Mouse (Mus musculus) ovary, postnatal 36 days (tissue): ENCODE data around the gene Rph3al.

Experiments used
- DNase-seq: peaks from one replicate; pipeline ENCODE4 v3.0.0; 2022; ENCODE audit warnings: low spot score, mixed read lengths

Gene Rph3al

DNA sequence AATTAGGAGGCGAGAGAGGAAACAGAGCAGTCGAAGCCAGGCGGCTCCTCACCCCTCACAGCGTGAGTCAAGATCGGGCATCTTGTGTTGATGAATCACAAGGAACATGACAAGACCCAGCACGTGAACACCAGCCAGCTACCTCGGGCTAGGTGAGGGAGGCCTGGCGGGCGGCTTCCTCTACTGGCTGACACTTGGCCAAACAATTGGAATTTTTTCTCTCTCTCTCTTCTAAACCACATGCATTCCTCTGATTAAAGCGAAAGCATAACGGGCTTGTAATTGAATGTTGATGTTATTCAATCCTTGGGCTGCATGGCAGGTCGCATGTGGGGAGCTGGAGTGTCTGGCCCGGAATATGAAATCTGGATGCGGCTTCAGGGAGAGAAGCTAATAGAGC is 77.0 kb downstream of the Rph3al start:
- no peak for DNase-seq

- DNase-seq, result no peak
Observed at GRCm38 (mm10) chr11:75859460-75859859, 78.8 kb downstream of the Rph3al start.

GRCm38 (mm10) chr11:75858975-75859374 is 79.3 kb downstream of the Rph3al start:
- DNase-seq, result no peak

- DNase-seq, result no peak
Observed at GRCm38 (mm10) chr11:75857781-75858180, 80.4 kb downstream of the Rph3al start.

DNA sequence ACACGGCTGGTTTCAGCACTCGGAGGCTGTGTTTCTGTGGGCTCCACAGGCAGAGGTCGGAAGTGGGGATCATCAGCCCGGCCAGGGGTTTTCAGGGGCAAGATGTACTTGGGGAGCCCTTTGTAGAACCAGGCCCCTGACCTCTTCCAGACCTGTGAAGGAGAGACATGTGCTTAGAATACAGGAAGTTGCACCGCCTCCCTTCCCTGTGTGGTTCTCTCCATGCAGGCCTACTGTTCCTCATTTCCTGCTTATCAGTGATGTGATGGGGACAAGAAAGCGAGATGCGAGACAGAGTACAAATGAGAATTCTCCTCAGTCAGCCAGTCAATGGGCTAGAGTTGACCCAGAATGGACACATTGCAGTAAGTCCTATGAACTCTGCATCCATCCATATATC is 83.9 kb downstream of the Rph3al start:
- DNase-seq, result no peak

GRCm38 (mm10) chr11:75853067-75853636 is 85.1 kb downstream of the Rph3al start:
- DNase-seq, result no peak

GRCm38 (mm10) chr11:75852485-75852884 is 85.7 kb downstream of the Rph3al start:
- DNase-seq, result no peak

DNA sequence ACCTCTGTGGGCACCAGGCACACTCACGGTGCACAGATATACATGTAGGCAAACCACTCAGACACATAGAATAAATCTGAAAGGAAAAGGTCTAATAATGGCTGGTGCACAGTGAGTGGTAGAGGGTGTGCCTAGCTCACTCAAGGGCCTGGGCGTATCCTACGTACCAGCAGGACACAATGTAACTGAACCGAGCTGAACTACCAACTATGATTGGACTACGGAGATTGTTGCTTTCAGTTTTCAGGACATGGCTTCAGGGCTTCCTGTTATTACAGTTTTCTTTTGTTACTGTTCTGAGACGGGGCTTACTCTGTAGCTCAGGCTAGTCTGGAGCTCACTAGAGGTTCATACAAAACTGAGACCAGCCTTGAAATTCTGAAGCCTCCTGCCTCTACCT is 88.7 kb downstream of the Rph3al start:
- no peak for DNase-seq

GRCm38 (mm10) chr11:75846589-75846988 is 91.6 kb downstream of the Rph3al start:
- DNase-seq, result no peak

- no peak for DNase-seq
Observed at GRCm38 (mm10) chr11:75845675-75846074, 92.6 kb downstream of the Rph3al start.

DNA sequence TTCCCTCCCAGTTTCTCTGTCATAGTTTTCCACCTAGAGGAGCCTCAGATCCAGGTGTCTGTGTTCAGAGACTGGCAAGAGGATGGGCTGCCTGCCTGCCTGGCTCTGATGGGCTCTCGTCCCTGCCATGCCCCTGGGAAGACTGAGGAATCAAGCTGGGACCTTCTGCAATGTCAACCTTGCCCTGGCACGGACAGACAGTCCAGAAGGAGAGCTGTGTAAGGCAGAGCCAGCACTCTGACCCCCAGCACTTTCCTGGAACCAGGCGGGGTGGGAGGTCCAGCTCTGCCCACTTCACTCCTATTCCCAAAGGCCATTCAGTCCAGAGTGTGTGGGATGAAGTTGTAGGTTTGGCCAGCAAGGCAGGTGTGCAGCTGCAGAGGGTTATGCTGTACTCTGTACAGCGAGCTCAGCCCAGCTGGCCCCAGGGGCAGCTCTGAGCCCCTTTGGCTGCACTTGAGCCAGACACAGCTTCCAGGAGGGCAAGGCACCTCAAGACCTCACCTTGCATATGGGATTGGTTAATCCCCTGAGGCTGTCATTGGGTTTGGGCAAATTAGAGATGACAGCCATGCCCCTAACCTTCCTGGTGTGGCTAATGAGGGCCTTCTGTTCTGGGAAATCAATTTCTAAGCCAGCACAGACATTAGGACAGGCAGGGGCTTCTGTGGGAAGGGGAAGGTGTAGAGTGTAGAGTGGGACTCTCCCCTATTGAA is 95.2 kb downstream of the Rph3al start:
- DNase-seq, result no peak

DNA sequence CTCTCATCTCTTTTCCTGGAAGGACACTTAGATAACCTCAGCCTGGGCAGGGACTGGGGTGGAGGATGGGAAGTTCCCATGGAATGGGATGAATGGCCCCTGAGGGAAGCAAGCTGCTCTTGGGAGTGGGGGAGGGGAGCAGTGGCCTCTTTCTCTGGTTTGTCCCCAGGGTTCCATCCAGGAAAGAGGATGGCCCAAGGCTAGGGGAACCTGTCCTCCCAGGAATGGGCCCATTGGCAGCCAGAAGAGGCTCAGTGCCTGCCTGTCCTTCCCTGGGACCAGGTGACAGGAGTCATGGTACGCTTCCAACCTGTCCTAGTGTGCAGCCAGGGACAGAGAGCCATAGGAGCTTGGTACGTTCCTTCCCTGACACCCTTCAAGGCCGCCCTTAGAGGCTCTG is 96.7 kb downstream of the Rph3al start:
- no peak for DNase-seq

DNA sequence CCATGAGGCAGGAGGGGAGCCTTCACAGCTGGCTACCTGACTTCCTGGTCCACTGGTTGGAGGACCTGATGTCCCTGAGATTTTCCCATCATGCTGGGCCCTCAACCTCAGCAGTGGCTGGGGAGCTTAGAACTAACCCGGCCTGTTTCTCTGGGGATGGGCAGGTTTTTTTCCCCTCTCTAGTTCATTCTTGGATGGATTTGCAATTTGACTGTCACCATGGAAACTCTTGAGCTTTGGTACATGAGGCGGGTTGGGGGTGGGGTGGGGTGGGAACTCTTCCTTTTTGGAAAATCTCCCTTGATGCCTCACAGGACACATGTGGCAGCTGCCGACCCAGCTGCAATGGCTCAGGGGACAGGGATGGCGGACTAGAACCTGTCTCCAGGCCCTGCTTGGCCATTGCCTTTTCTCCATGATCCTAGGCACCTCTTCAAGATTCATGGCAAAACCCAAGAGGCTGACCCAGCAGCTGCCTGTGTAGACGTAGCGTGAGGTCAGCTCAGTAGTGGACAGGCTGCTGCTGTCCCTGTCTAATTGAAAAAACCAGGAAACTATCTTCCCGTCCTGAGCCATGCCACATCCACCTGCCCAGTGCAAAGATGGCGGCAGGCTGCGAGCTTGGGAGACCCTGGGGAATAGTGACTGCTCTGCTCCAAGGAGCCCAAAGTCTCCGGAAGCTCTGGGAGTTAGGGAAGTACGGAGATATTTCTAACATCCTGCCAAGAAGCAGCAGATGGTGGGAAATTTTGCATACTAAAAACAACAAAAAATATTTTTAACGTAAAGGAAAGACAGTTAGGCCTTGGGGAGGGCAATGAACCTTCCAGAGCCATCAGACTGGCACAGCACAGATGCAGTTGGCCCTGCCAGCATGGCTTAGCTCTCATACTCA is 98.4 kb downstream of the Rph3al start:
- DNase-seq, result no peak

DNA sequence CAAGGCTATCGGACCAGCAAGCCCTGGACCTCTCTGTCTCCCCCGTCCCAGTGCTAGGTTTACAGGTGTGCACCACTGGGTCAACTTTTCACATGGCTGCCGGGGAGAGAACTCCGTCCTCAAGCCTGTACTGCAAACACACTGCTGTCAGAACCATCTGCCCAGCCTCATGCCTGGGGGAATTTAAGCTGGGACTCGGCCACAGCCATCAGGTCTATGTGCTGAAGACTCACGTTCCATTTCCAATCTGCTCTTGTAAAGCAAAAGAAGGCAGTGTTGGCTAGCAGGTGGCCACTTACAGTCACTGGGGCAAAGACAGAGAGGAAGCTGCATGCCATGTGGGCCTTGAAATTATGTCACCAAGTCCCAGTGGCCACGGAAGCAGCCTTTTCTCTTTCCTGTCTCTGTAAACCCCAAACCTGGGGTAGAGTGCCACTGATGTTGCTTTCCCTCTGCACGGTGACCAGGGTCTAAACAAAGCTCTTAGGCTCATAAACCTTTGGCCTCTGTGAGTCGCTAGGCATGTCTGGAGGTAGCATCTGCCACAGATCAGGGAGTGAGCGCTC is 99.3 kb downstream of the Rph3al start:
- DNase-seq, result no peak

DNA sequence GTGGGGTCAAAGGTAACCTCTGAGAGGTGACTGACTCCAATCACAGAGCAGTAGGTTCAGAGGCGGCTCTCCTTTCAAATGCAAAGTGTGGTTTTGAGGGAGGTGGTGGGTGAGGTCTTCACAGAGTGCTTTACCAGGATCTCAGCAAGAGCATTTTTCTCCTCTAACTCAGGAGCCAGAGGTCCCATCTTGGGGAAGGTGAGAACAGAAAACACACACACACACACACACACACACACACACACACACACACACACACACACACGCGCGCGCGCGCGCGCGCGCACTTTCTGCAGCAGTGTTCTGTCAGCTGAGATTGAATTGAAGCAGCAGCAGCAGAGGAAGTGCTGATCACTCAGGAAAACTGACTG is 102.0 kb downstream of the Rph3al start:
- DNase-seq, result no peak

DNA sequence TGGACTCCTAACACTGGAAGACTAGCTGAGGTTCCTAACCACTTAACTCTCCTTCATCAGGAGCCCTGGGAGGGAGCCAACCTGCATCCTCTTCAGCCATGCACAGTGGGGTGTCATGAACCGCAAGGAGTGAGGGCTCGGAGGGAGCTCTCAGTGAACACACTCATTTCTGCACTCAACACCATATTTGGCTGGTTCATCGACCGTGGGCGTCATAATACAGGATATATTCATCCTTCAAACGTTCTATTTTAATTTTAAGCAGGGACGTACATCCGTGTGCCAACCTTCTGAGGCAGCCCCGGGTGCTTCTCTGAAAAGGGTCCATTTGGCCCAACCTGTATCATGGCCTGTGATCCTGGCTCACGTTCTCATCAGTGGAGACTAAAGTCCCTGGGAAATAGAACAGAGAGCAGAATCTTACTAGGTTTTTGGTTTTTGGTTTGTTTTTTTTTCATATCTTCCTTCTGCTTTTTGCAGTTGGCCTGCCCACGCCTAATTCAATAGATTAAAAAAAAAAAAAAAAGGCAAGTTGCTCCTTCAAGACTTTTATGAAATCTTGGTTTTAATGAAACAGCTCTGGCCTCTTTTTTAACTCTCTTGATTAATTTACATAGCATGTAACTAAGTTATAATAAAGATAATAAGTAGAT is 102.5 kb downstream of the Rph3al start:
- DNase-seq, result no peak

GRCm38 (mm10) chr11:75833081-75833480 is 105.1 kb downstream of the Rph3al start:
- DNase-seq, result no peak

DNA sequence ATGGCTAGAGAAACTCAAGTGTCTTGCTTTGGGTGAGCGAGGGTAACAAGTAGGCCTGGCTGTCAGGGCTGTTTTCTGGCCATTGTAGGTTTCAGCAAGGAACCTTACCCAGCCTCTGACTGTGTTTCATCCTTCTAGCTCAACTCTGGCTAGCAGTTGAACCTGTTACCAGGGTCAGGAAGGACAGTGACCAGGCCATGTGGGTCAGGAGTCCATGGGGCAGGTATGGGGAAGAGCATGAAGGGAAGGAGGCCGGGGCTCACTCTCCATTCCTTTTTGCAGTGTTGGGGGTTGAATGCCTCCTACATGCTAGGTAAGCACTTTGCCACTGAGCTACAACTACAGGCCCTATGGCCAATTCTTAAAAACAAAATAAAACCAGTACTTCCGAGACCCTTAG is 107.8 kb downstream of the Rph3al start:
- no peak for DNase-seq

- DNase-seq, result no peak
Observed at GRCm38 (mm10) chr11:75827414-75827813, 110.8 kb downstream of the Rph3al start.

DNA sequence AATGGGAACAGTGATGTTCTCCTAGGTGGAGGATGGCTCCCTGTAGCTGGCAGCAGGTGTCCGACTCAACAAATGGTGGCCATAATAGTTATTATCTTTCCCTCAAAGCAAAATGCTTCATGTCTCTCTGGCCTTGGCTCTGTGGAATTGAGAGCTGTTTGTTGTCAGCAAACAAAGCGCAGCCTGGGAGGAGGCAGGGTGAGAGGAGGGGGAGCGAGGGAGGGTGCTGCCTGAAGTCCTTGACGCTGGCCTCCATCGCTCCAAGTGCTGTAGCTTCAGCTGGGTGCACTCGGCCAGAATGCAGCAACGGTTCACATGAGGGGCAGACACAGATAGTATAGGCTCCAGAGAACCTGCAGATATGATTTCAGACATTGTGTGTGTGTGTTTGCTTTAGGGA is 114.7 kb downstream of the Rph3al start:
- peak; percentile 63 for DNase-seq

DNA sequence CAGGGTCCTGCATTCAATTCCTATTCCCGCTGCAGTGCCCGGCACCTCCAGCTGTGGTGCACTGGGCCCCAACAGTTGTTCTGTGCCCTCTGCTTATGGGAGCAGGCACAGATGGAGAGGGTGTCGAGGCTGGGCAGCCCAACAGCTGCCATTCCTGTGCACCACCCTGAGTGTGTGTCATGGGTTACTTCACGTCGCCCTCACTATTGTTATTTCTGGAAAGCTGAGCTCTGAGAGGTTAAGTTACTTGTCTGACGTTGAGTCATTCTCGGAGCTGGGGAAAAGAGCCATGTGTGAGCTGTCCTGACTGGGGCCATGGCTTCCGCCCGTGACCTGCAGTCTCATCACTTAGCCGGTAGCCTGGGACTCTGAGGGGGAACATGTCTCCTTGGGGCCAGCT is 125.1 kb downstream of the Rph3al start:
- peak; percentile 41 for DNase-seq

DNA sequence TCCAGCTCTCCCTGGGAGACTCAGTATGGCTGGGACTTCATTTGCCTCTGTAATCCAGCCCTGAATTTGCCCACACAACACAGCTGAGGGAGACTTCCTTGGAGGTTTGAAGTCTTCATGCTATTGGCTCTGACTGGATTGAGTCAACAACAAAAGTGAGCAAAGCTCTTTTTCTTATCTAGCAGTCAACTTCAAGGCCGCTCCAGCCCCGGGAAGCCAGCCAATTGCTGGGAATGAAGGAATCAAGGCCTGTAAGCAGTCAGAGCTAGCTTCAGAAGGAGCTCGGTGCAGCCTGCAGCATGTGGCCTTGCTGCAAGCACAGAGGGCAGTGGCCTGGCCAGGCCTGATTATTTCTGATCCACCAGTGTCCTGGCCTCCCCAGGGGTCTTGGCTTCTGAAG is 126.3 kb downstream of the Rph3al start:
- DNase-seq, result peak; percentile 98
